11 mouse cellular contexts compared by ENCODE assay signal in genomic region chr4:59000614-59001013, GRCm38 (mm10). TPM values are rescaled to one million over a fixed set of nuclear protein-coding genes. Genes with fewer than 3 reads are reported as not detected.
A peak's percentile ranks its signal among the peaks of the same experiment; 100 is the strongest.
DNase-seq lines count a peak whose midpoint lies in the region; ATAC-seq and TF ChIP-seq lines count a peak whose summit lies in the region.
"Had no signal": no experiment of that assay in that cellular context is flagged by ENCODE, and none has a peak within 500 bp of the region (broad histone marks: within the 10 kb centered on the region; RNA-seq: fewer than 3 reads in every experiment).

No protein-coding gene starts in this region.

- peak; percentile 33; the same call in 1 of the 2 replicates for TF ChIP-seq CTCF in cerebellum, adult 2 months (IDR thresholded peaks at IDR 0.05; ENCODE audit: borderline replicate concordance, insufficient read depth, low read depth, low read length)
- TF ChIP-seq CTCF in embryonic fibroblast, embryonic 13.5 days (IDR thresholded peaks at IDR 0.05; ENCODE audit: borderline replicate concordance, insufficient read depth, low read length), result peak; percentile 30; the same call in 1 of the 2 replicates

- no peak for ATAC-seq in midbrain, embryonic 16.5 days

- no peak overlapping the region for H3K4me3 ChIP-seq in cerebellum, adult 2 months (replicated peaks; ENCODE audit: insufficient read depth, low read depth, low read length)
- no peak overlapping the region for H3K4me3 ChIP-seq in midbrain, embryonic 10.5 days
- H3K4me3 ChIP-seq in midbrain, embryonic 16.5 days (ENCODE audit: low read depth, low read length), result no peak overlapping the region
- H3K4me3 ChIP-seq in embryonic fibroblast, embryonic 13.5 days (ENCODE audit: insufficient read depth, low read length), result no peak overlapping the region
- H3K4me3 ChIP-seq: heart, embryonic 15.5 days; neural tube, embryonic 12.5 days had no signal

- DNase-seq in cerebellum, adult 2 months, result peak in 1 of 2 experiments; percentile 39
- no peak for DNase-seq in cerebellum, adult 11 months
- peak; percentile 23 for DNase-seq in midbrain, embryonic 10.5 days (ENCODE audit: low spot score)
- DNase-seq in retina, embryonic 14.5 days (ENCODE audit: low spot score), result peak; percentile 54
- DNase-seq in frontal cortex, postnatal 25 days (ENCODE audit: low spot score in 2 of 2), result no peak
- DNase-seq in layer of hippocampus, adult 9-11 months, result no peak

- no peak overlapping the region for H3K9ac ChIP-seq in midbrain, embryonic 16.5 days (ENCODE audit: low read depth, low read length)
- H3K9ac ChIP-seq: heart, embryonic 15.5 days; neural tube, embryonic 12.5 days had no signal

- H3K4me1 ChIP-seq in cerebellum, adult 2 months (ENCODE audit: control insufficient read depth, insufficient read depth, low read length), result peaks cover 3% of the 10 kb centered on the region
- peaks cover 26% of the 10 kb centered on the region for H3K4me1 ChIP-seq in midbrain, embryonic 10.5 days
- H3K4me1 ChIP-seq in midbrain, embryonic 16.5 days (ENCODE audit: control insufficient read depth, insufficient read depth, low read length), result peaks cover 21% of the 10 kb centered on the region
- no peaks in the 10 kb centered on the region for H3K4me1 ChIP-seq in embryonic fibroblast, embryonic 13.5 days (ENCODE audit: control insufficient read depth, insufficient read depth, low read length)

- no peaks in the 10 kb centered on the region for H3K27me3 ChIP-seq in cerebellum, adult 2 months (ENCODE audit: control insufficient read depth, insufficient read depth, low read length)
- H3K27me3 ChIP-seq in midbrain, embryonic 10.5 days (ENCODE audit: low read depth, poor library complexity, severe bottlenecking), result peaks cover 15% of the 10 kb centered on the region
- no peaks in the 10 kb centered on the region; the same call in 1 of the 2 replicates for H3K27me3 ChIP-seq in midbrain, embryonic 16.5 days (ENCODE audit: control insufficient read depth, insufficient read depth, low read depth, low read length)
- H3K27me3 ChIP-seq: heart, embryonic 15.5 days; neural tube, embryonic 12.5 days; Patski had no signal

- H3K9me3 ChIP-seq in midbrain, embryonic 10.5 days (replicated peaks), result no peaks in the 10 kb centered on the region
- no peaks in the 10 kb centered on the region for H3K9me3 ChIP-seq in midbrain, embryonic 16.5 days (replicated peaks; ENCODE audit: control insufficient read depth, low read length, poor library complexity, severe bottlenecking)
- H3K9me3 ChIP-seq: heart, embryonic 15.5 days; neural tube, embryonic 12.5 days had no signal

- H3K27ac ChIP-seq in cerebellum, adult 2 months (ENCODE audit: insufficient read depth, low read length), result no peak overlapping the region
- no peak overlapping the region for H3K27ac ChIP-seq in midbrain, embryonic 10.5 days (replicated peaks)
- H3K27ac ChIP-seq in midbrain, embryonic 16.5 days (ENCODE audit: low read length), result no peak overlapping the region
- no peak overlapping the region for H3K27ac ChIP-seq in embryonic fibroblast, embryonic 13.5 days (ENCODE audit: insufficient read depth, low read length)
- H3K27ac ChIP-seq: heart, embryonic 15.5 days; neural tube, embryonic 12.5 days had no signal

- no peaks in the 10 kb centered on the region for H3K36me3 ChIP-seq in midbrain, embryonic 10.5 days
- no peaks in the 10 kb centered on the region for H3K36me3 ChIP-seq in midbrain, embryonic 16.5 days (ENCODE audit: control insufficient read depth, insufficient read depth, low read length)
- H3K36me3 ChIP-seq: heart, embryonic 15.5 days; neural tube, embryonic 12.5 days had no signal

- TF ChIP-seq POLR2A in cerebellum, adult 2 months (IDR thresholded peaks at IDR 0.05; ENCODE audit: borderline replicate concordance, insufficient read depth, low read length), result no peak
- TF ChIP-seq POLR2A in embryonic fibroblast, embryonic 13.5 days (IDR thresholded peaks at IDR 0.05; ENCODE audit: low read depth, low read length), result no peak

- 5% methylated on average over 2 of the region's 2 CpGs for WGBS in cerebellum, adult 2 months
- WGBS in midbrain, embryonic 10.5 days, result 2% methylated on average over 2 of the region's 2 CpGs
- WGBS in midbrain, embryonic 16.5 days, result 0% methylated on average over 2 of the region's 2 CpGs

- H3K4me2 ChIP-seq in midbrain, embryonic 16.5 days (ENCODE audit: low read length), result no peak overlapping the region
- H3K4me2 ChIP-seq: heart, embryonic 15.5 days; neural tube, embryonic 12.5 days had no signal

RNA-seq across cellular contexts. Expression of gene Gm20503, which starts 2.4 kb away (rescaled TPM):
- polyA plus RNA-seq in cerebellum, adult 2 months (2012; rRNA removed), result not detected in 2 replicates
- polyA plus RNA-seq in midbrain, embryonic 10.5 days (2016; fragmentation: Nextera tagmentation; extraction: Ambion mirVana), result 7.6 and 10.9 TPM in 2 replicates
- polyA plus RNA-seq in midbrain, embryonic 16.5 days (2015; fragmentation: Nextera tagmentation; extraction: Ambion mirVana), result 6.4 and 7.6 TPM in 2 replicates
- not detected in 2 replicates for polyA plus RNA-seq in embryonic fibroblast, embryonic 13.5 days (2011; ENCODE audit: insufficient read length, low read depth, missing spikeins)

RNA-seq across cellular contexts. Expression of gene Dnajc25, which starts 5.8 kb away (rescaled TPM):
- 3.1 and 3.7 TPM in 2 replicates for polyA plus RNA-seq in cerebellum, adult 2 months (2012; rRNA removed)
- 5.9 and 8.1 TPM in 2 replicates for polyA plus RNA-seq in midbrain, embryonic 10.5 days (2016; fragmentation: Nextera tagmentation; extraction: Ambion mirVana)
- polyA plus RNA-seq in midbrain, embryonic 16.5 days (2015; fragmentation: Nextera tagmentation; extraction: Ambion mirVana), result 5.2 and 5.5 TPM in 2 replicates
- 24.9 and 30.3 TPM in 2 replicates for polyA plus RNA-seq in embryonic fibroblast, embryonic 13.5 days (2011; ENCODE audit: insufficient read length, low read depth, missing spikeins)

RNA-seq across cellular contexts. Expression of gene Ptgr1, which starts 13.7 kb away (rescaled TPM):
- polyA plus RNA-seq in cerebellum, adult 2 months (2012; rRNA removed), result 1.1 and 1.7 TPM in 2 replicates
- polyA plus RNA-seq in midbrain, embryonic 10.5 days (2016; fragmentation: Nextera tagmentation; extraction: Ambion mirVana), result 14.7 and 15.6 TPM in 2 replicates
- 3.7 and 3.9 TPM in 2 replicates for polyA plus RNA-seq in midbrain, embryonic 16.5 days (2015; fragmentation: Nextera tagmentation; extraction: Ambion mirVana)
- 21.6 and 27.7 TPM in 2 replicates for polyA plus RNA-seq in embryonic fibroblast, embryonic 13.5 days (2011; ENCODE audit: insufficient read length, low read depth, missing spikeins)

RNA-seq across cellular contexts. Expression of gene Gng10, which starts 34.3 kb away (rescaled TPM):
- 24.5 and 26.2 TPM in 2 replicates for polyA plus RNA-seq in cerebellum, adult 2 months (2012; rRNA removed)
- polyA plus RNA-seq in midbrain, embryonic 10.5 days (2016; fragmentation: Nextera tagmentation; extraction: Ambion mirVana), result 60.9 and 67.7 TPM in 2 replicates
- 219 and 224 TPM in 2 replicates for polyA plus RNA-seq in midbrain, embryonic 16.5 days (2015; fragmentation: Nextera tagmentation; extraction: Ambion mirVana)
- polyA plus RNA-seq in embryonic fibroblast, embryonic 13.5 days (2011; ENCODE audit: insufficient read length, low read depth, missing spikeins), result 106 and 124 TPM in 2 replicates

RNA-seq across cellular contexts. Expression of gene Zkscan16, which starts 57.2 kb away (rescaled TPM):
- 8.1 and 9.0 TPM in 2 replicates for polyA plus RNA-seq in cerebellum, adult 2 months (2012; rRNA removed)
- polyA plus RNA-seq in midbrain, embryonic 10.5 days (2016; fragmentation: Nextera tagmentation; extraction: Ambion mirVana), result 0.67 and 1.1 TPM in 2 replicates
- 3.0 and 3.3 TPM in 2 replicates for polyA plus RNA-seq in midbrain, embryonic 16.5 days (2015; fragmentation: Nextera tagmentation; extraction: Ambion mirVana)
- polyA plus RNA-seq in embryonic fibroblast, embryonic 13.5 days (2011; ENCODE audit: insufficient read length, low read depth, missing spikeins), result 1.1 TPM in 1 of 2 replicates, not detected in the other

Comparison
In these comparisons a context has a peak if more than half of its experiments do, and no peak if none do; other contexts are left out.
1. DNase-seq: peak in midbrain, embryonic 10.5 days (single experiment) and retina, embryonic 14.5 days (single experiment); none in cerebellum, adult 11 months (single experiment), frontal cortex, postnatal 25 days (0 of 2) and layer of hippocampus, adult 9-11 months (single experiment).